Mouse (Mus musculus) kidney, embryonic 16.5 days (tissue): ENCODE results near the gene Vkorc1. TPM values are rescaled to one million over a fixed set of nuclear protein-coding genes. Genes with fewer than 3 reads are reported as not detected.

Experiments
- ATAC-seq: fragments of 200-750 bp; cut with Nextera tagmentation; 2 replicates; pipeline ENCODE4 v1.8.0; 2017; ENCODE audit warnings: moderate TSS enrichment; ENCODE audit not compliant: low FRiP score, low TSS enrichment
- H3K27ac ChIP-seq: fragments of 300-500 bp; sonication (generic); 2 replicates; pipeline ENCODE4 v1.5.1; 2014; ENCODE audit warnings: low read length
- H3K27me3 ChIP-seq: fragments of 300-500 bp; sonication (generic); 2 replicates; pipeline ENCODE4 v1.6.1; 2014; ENCODE audit warnings: low read length, control low read depth, mixed read lengths; ENCODE audit not compliant: insufficient read depth
- H3K36me3 ChIP-seq: fragments of 300-500 bp; sonication (generic); 2 replicates; pipeline ENCODE4 v1.6.1; 2014; ENCODE audit warnings: low read length, control low read depth, mixed read lengths; ENCODE audit not compliant: insufficient read depth
- H3K4me1 ChIP-seq: fragments of 300-500 bp; sonication (generic); 2 replicates; pipeline ENCODE4 v1.6.1; 2014; ENCODE audit warnings: low read length, control low read depth, mixed read lengths; ENCODE audit not compliant: insufficient read depth
- H3K4me2 ChIP-seq: fragments of 300-500 bp; sonication (generic); replicated peaks from 2 replicates; pipeline ENCODE4 v1.6.1; 2014; ENCODE audit warnings: low read depth, low read length
- H3K4me3 ChIP-seq: fragments of 300-500 bp; sonication (generic); 2 replicates; pipeline ENCODE4 v1.5.1; 2014; ENCODE audit warnings: mild to moderate bottlenecking, low read length
- H3K9ac ChIP-seq: fragments of 300-500 bp; sonication (generic); replicated peaks from 2 replicates; pipeline ENCODE4 v1.6.1; 2014; ENCODE audit warnings: low read length
- H3K9me3 ChIP-seq: fragments of 300-500 bp; sonication (generic); 2 replicates; pipeline ENCODE4 v1.6.1; 2016; ENCODE audit warnings: low read length, control low read depth
- WGBS: fragments of 180-500 bp; shearing (Covaris S2); extraction: QIAGEN DNeasy Blood & Tissue Kit; methylation state at CpG from one replicate; pipeline ENCODE4 v1.1.7; 2014; 5-methylcytosine and 5-hydroxymethylcytosine counted together
- polyA plus RNA-seq: library from polyadenylated mRNA; unstranded; fragments of >200 nt; fragmentation: Nextera tagmentation; extraction: Ambion mirVana; gene quantifications from 2 replicates; pipeline ENCODE4 v1.2.1, GENCODE M21; 2015

The Vkorc1 gene
- polyA plus RNA-seq, 1 experiment from 2014 or later, result 168 TPM

DNA sequence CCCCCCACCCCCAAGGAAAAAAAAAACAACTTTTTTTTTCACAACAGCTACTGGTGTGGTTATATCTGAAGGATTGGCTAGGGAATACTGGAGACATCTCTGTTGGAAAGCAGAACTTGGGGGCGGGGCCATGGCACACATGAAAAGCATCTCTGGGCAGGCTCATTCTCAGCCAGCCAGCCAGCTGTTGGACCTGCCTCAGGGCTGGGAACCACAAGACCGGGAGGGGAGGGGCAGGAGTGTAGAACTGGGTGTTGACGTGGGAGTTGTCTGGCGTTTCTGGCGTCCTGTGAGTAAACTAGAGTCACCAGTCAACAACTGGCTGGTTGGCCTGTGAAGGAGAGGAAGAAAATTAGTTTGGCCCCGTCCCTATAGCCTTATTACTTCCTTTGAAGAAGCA is 9.5 kb downstream of the Vkorc1 start:
- 51% methylated on average over 6 of the region's 6 CpGs for WGBS
- H3K36me3 ChIP-seq, result peaks cover 69% of the 10 kb centered on the region
- no peak overlapping the region for H3K4me3 ChIP-seq
- no peaks in the 10 kb centered on the region for H3K27me3 ChIP-seq
- no peak overlapping the region for H3K4me2 ChIP-seq
- peaks cover 6% of the 10 kb centered on the region for H3K4me1 ChIP-seq
- no peak overlapping the region for H3K27ac ChIP-seq
- ATAC-seq, result no peak
- H3K9ac ChIP-seq, result no peak overlapping the region
- H3K9me3 ChIP-seq, result no peaks in the 10 kb centered on the region

DNA sequence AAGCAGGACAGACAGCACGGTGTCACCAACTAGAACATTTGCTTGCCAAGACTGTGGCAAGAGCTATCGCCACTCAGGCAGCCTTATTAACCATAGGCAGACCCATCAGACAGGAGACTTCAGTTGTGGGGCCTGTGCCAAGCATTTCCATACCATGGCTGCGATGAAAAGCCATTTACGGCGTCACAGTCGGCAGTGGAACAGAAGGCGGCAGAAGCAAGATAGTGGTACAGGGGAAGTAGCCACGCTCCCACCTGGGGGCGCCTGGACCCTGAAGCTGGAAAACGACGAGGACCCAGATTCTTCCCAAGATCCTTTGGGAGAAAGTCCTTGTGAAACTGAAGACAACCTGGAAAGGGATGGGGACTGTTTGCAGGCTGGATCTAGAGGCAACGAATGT is 15.0 kb downstream of the Vkorc1 start:
- Histone ChIP-seq H3K36me3 (peaks cover 72% of the 10 kb centered on the region), H3K27me3 (no peaks in the 10 kb centered on the region), H3K4me2 (no peak overlapping the region), H3K27ac (no peak overlapping the region), H3K4me3 (no peak overlapping the region), H3K9me3 (no peaks in the 10 kb centered on the region), H3K4me1 (peaks cover 15% of the 10 kb centered on the region), H3K9ac (no peak overlapping the region)
- WGBS, result 85% methylated on average over 12 of the region's 12 CpGs
- ATAC-seq, result no peak

DNA sequence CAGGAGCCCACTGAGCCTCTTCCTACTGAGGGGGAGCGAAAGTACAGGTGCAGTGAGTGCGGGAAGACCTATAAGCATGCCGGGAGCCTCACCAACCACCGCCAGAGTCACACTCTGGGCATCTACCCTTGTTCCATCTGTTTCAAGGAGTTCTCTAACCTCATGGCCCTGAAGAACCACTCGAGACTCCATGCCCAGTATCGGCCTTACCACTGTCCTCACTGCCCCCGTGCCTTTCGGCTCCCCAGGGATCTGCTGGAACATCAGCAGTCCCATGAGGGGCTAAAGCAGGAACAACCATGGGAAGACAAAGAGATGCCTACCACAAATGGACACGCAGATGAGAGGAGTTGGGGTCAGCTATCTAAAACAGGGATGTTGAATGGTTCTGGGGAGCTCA is 16.1 kb downstream of the Vkorc1 start:
- 95% methylated on average over 9 of the region's 9 CpGs for WGBS
- ATAC-seq, result no peak
- Histone ChIP-seq H3K4me2 (no peak overlapping the region), H3K9me3 (no peaks in the 10 kb centered on the region), H3K4me3 (no peak overlapping the region), H3K27ac (no peak overlapping the region), H3K36me3 (peaks cover 65% of the 10 kb centered on the region), H3K4me1 (peaks cover 19% of the 10 kb centered on the region), H3K27me3 (no peaks in the 10 kb centered on the region), H3K9ac (no peak overlapping the region)

DNA sequence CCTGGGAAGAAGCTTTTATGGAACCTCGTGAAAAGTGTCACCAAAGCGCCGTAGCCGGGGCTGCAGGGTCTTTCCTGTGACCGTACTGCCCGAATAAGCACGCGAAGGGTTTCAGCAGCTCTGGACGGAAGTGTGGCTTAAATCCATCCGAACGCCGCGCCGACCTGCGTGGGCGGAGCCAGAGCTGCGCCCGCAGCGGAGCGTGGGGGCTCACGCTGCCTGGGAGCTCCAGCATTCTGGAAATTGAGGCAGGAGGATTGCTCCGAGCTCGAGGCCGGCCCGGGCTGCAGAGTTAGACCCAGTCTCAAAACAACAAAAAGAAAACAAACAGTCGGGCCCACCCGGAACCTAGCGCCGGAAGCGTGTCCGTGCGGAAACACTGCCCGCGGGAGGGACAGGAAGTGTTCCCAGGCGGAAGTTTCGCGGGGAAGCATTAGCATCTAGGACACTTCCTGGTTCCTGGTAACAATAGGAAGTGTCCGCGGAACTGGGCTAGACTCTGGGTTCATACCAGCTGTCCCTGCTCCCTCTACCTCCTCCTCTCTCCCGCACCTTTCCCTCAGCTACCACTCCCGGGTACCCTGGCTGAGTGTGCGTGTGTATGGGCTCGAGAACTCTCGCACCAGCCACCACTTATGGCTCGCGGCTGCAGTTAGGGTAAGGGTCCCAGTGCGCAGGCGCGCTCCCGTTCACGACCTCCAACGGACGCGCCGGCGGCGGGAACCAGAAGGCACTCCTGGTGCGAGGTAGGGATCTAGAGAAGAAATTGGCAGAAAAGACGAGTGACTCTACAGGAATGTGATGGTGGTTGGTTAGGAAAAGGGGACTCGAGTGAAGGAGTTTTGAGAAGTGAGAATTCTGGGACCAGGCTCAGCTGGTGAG is 18.7 kb downstream of the Vkorc1 start, which contains the start of gene Zfp668:
TSS of gene Zfp668 (minus strand) at position 362 of the 882 bp plus-strand sequence.
- H3K4me2 ChIP-seq, result peak within 1 kb of the TSS; percentile 85
- no peaks in the 10 kb centered on the region for H3K9me3 ChIP-seq
- no peaks in the 10 kb centered on the region for H3K27me3 ChIP-seq
- H3K36me3 ChIP-seq, result peaks cover 39% of the 10 kb centered on the region
- peaks cover 26% of the 10 kb centered on the region for H3K4me1 ChIP-seq
- peak within 1 kb of the TSS; percentile 93 for H3K4me3 ChIP-seq
- peak; percentile 76 for ATAC-seq
- H3K9ac ChIP-seq, result peak within 1 kb of the TSS; percentile 91
- peak within 1 kb of the TSS; percentile 99 for H3K27ac ChIP-seq
- WGBS, result under 1% methylated on average over 60 of the region's 60 CpGs

DNA sequence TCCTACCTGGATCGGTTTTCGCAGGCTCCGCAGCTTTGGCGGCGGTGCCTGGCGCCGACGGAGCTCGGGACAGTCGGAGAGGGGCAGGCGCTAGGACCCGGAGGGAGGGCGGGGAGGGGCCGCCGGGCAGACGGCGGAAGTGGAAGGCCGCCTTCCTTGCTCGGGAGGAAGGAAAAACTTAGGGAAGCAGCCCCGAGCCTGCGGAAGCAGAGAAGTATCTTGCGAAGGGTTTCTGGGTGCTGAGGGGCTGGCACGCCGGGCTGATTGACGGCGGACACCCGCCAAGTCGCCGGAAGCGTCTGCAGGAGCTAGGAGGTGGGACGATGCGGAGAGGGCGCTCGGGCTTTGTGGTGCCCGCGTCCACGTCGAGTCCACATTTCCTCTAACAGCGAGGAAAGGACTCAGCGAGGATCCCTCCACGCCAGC is 19.4 kb downstream of the Vkorc1 start, which contains the start of gene Zfp646:
TSS of gene Zfp646 (plus strand) at position 181 of the 426 bp plus-strand sequence.
- H3K4me2 ChIP-seq, result peak within 1 kb of the TSS; percentile 85
- peak within 1 kb of the TSS; percentile 99 for H3K27ac ChIP-seq
- peak; percentile 92 for ATAC-seq
- H3K4me1 ChIP-seq, result peaks cover 26% of the 10 kb centered on the region
- H3K27me3 ChIP-seq, result no peaks in the 10 kb centered on the region
- H3K36me3 ChIP-seq, result peaks cover 33% of the 10 kb centered on the region
- peak within 1 kb of the TSS; percentile 93 for H3K4me3 ChIP-seq
- H3K9ac ChIP-seq, result peak within 1 kb of the TSS; percentile 91
- WGBS, result under 1% methylated on average over 40 of the region's 41 CpGs
- no peaks in the 10 kb centered on the region for H3K9me3 ChIP-seq

DNA sequence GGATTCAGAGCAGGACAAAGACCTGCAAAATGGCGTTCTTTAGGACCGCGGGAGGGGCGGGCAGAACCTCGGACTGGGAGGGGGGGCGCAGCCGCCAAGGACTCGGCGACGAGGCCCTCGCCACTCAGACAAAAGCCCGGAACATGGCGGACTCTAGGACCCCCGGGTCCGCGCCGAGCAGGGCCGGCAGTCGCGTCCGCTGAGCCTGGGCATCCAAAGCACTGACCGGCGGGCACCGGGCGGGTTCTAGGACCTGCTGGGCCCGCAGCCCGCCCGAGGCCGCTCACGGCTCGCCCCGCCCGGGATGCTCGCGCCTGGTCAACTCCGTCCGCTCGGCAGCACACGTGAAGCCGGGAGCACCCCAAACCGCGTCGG is 19.8 kb downstream of the Vkorc1 start:
- peaks cover 32% of the 10 kb centered on the region for H3K36me3 ChIP-seq
- H3K4me2 ChIP-seq, result peak overlapping the region; percentile 85
- H3K27ac ChIP-seq, result peak overlapping the region; percentile 99
- WGBS, result under 1% methylated on average over 41 of the region's 43 CpGs
- H3K4me3 ChIP-seq, result peak overlapping the region; percentile 93
- H3K27me3 ChIP-seq, result no peaks in the 10 kb centered on the region
- H3K9ac ChIP-seq, result peak overlapping the region; percentile 91
- peak; percentile 96 for ATAC-seq
- peaks cover 26% of the 10 kb centered on the region for H3K4me1 ChIP-seq
- H3K9me3 ChIP-seq, result no peaks in the 10 kb centered on the region

DNA sequence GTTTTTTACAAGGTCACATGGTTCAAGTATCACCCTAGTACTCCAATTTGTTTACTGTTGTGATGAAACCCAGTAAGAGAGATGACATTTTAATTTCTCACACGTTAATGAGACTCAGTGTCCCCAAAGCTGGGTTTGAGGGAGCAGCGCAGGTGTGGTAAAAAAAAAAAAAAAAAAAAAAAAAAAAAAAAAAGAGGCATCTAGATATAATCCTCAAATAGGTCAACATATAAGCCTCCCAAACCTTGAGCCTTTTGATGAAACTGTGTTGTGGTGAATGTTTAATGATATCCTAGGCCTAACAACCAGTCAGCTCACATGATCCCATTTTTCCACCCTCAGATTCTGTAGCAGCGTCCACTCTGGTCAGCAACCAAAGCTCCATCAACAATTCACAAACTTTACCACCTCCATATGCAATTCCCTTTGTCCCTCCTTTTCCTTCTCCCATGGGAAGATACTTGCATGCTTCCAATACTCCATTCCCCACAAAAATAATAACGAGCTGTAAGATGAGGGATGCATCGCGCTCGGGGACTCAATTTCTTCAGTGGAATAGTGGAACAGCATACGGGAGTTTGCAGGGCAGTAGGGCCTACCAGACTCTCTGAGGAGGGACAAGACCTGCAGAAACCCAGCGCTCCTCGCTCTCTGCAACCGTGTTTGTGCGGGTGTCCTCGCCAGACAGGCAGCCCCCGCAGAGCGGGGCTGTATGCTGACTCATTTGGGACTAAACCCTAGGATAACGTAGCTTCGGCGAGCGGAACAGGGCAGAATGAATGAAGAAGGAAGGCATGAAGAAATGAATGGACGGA is 20.4 kb downstream of the Vkorc1 start:
- H3K9me3 ChIP-seq, result no peaks in the 10 kb centered on the region
- peak; percentile 31 for ATAC-seq
- WGBS, result 4% methylated on average over 20 of the region's 20 CpGs
- H3K4me3 ChIP-seq, result peak overlapping the region; percentile 93
- H3K27me3 ChIP-seq, result no peaks in the 10 kb centered on the region
- peaks cover 26% of the 10 kb centered on the region for H3K4me1 ChIP-seq
- H3K36me3 ChIP-seq, result peaks cover 28% of the 10 kb centered on the region
- peak overlapping the region; percentile 85 for H3K4me2 ChIP-seq
- peak overlapping the region; percentile 99 for H3K27ac ChIP-seq
- H3K9ac ChIP-seq, result peak overlapping the region; percentile 91

DNA sequence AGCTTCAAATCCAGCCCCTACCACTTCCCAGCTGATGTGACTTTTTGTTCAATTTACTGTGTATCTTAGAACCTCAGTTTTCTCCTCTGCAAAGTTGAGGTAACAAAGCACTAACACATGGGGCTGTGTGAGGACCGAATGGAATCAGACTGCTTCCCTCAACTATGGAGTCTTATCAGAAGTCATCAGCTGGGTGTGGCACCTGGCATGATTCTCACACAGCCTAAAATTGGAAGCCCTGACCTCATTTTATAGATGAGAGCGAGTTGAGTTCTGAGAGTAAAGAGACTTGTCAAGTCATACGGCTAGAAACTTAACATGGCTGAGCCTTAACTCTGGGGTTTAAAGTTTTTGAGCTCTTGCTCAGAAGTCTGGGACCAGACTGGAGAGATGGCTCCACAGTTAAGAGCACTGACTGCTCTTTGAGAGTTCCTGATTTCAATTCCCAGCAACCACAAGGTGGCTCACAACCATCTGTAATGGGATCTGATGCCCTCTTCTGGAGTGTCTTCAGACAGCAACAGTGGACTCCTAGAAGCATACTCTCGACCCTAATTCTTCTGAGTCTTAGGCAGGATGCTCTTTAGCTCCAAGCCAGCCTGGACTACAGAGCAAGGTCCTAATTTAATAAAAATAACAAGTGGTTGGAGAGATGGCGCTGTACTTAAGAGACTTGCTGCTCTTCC is 25.1 kb downstream of the Vkorc1 start:
- ATAC-seq, result no peak
- no peaks in the 10 kb centered on the region for H3K9me3 ChIP-seq
- no peak overlapping the region for H3K4me3 ChIP-seq
- H3K4me2 ChIP-seq, result no peak overlapping the region
- peaks cover 16% of the 10 kb centered on the region for H3K4me1 ChIP-seq
- H3K36me3 ChIP-seq, result peaks cover 26% of the 10 kb centered on the region
- H3K9ac ChIP-seq, result no peak overlapping the region
- no peaks in the 10 kb centered on the region for H3K27me3 ChIP-seq
- 83% methylated on average over 5 of the region's 5 CpGs for WGBS
- no peak overlapping the region for H3K27ac ChIP-seq

DNA sequence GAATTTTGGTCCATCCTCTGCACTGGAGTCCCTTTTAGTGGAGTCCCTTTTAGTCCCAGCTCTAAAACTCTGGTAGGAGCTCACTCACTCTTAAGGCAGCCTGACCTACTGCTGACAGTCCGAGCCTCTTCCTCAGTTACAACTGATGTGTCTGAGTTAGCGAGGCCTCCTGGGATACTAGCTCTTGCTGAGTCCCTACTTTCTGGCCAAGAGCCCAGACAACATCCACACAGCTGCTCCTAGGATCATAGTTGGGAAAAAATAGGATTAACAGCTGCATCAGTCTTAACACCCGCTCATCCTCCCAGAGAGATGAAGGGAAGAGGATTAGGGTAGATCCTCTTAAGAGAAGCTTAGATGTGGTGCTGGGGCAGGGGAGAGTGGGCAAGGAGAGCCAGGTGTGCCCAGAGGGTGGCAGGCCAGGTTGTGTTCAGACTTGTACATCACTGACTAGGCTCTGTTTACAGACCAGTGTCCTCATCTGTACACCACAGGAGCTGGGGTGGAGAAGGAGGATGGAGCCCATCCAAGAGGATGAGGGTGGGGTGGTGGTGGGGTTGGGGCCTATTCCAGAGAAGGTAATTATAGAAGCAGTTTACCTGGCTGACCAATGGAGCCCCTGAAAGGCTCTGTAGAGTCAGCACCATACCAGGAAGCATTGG is 26.1 kb downstream of the Vkorc1 start:
- H3K36me3 ChIP-seq, result peaks cover 30% of the 10 kb centered on the region
- 68% methylated on average over 3 of the region's 3 CpGs for WGBS
- H3K4me1 ChIP-seq, result peaks cover 12% of the 10 kb centered on the region
- 0 out of 2 replicates have a peak overlapping the region, but pooled peaks have one; percentile 29 for H3K9ac ChIP-seq
- H3K27me3 ChIP-seq, result no peaks in the 10 kb centered on the region
- no peaks in the 10 kb centered on the region for H3K9me3 ChIP-seq
- H3K4me2 ChIP-seq, result no peak overlapping the region
- H3K4me3 ChIP-seq, result no peak overlapping the region
- no peak overlapping the region for H3K27ac ChIP-seq
- peak; percentile 52 for ATAC-seq
